Mouse (Mus musculus): Measurements from ENCODE around the gene Dirc2.

DNA sequence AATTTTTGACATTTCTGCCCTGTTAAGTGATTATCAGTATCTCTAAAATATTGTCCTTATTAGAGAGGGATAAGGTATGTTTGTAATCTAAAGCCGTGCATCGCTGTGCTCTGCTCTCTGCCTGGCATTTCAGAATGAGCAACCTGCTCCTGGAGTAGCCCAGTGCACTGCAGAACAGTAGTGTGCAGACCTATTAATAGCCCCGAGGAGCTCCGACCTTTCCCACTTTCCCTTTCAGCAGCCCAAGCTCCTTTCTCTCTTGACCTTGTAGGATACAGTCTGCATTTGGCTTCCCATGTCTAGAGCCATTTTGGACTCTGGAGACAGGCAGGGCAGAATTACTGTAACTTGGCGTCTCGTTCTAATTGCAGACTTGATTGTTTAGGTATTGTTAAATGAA lies 19.2 kb upstream of the Dirc2 start:
- TF ChIP-seq CTCF (IDR thresholded peaks at IDR 0.05; ENCODE audit: low read depth) (no peak), EP300 (IDR thresholded peaks at IDR 0.05; ENCODE audit: low read depth) (no peak)

All from liver, postnatal 0 days (tissue).